Mouse (Mus musculus): ENCODE measurements around the gene Lgals12.

DNA sequence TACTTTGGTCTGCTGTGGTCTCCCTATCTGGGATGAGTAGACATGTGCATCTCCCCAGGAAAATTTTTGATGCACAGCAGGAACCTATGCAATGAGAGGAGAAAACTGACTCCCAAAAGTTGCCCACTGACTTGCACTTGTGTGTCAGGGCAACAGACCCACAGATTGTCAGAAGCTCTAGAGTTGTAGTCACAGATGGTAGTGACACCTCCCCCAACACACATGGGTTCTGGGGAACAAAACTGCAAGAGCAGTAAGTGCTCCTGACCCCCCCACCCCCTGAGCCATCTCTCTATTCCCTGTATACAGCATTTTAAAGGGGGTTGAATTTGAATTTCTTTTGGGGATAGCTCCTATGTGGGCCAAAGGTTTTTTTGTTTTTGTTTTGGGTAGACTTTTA is 16.2 kb downstream of the Lgals12 start:
- TF ChIP-seq CTCF (IDR thresholded peaks at IDR 0.05; ENCODE audit: borderline replicate concordance, insufficient read depth, low read depth, low read length) (no peak), POLR2A (IDR thresholded peaks at IDR 0.05; ENCODE audit: borderline replicate concordance, insufficient read depth, low read length) (no peak)
